Mouse (Mus musculus): Measurements from ENCODE around the gene Tmtc4. TPM values are rescaled to one million over a fixed set of nuclear protein-coding genes. Genes with fewer than 3 reads are reported as not detected.

The Tmtc4 gene
- polyA plus RNA-seq, 1 experiment: 5.4 TPM

GRCm38 (mm10) chr14:122913657-122914056 lies 70.2 kb downstream of the Tmtc4 start, which contains the start of gene Ggact:
Gene Ggact, minus strand, starts transcription at chr14:122913757.
- Histone ChIP-seq H3K4me1 (ENCODE audit: control insufficient read depth, insufficient read depth, insufficient read length, low read length) (peaks cover 10% of the 10 kb centered on the region; the same call in 1 of the 2 replicates), H3K27me3 (ENCODE audit: control insufficient read depth, insufficient read depth, low read length) (no peaks in the 10 kb centered on the region), H3K36me3 (ENCODE audit: control insufficient read depth, insufficient read depth, low read length) (no peaks in the 10 kb centered on the region), H3K27ac (ENCODE audit: insufficient read depth, low read depth, low read length) (peak within 1 kb of the TSS; percentile 89), H3K4me3 (ENCODE audit: low read depth, low read length) (peak within 1 kb of the TSS; percentile 95)
- 72% methylated on average over 6 of the region's 6 CpGs for WGBS
- TF ChIP-seq CTCF (IDR thresholded peaks at IDR 0.05; ENCODE audit: extremely low read depth, insufficient read length, insufficient replicate concordance, low read depth, low read length): no peak
- no peak for TF ChIP-seq POLR2A (IDR thresholded peaks at IDR 0.05; ENCODE audit: low read depth, low read length)

- WGBS: under 1% methylated on average over 55 of the region's 58 CpGs
- no peaks in the 10 kb centered on the region for H3K27me3 ChIP-seq (ENCODE audit: control insufficient read depth, insufficient read depth, low read length)
- no peaks in the 10 kb centered on the region for H3K36me3 ChIP-seq (ENCODE audit: control insufficient read depth, insufficient read depth, low read length)
- TF ChIP-seq POLR2A (IDR thresholded peaks at IDR 0.05; ENCODE audit: low read depth, low read length): peak; percentile 22; the same call in 1 of the 2 replicates
- no peak for TF ChIP-seq CTCF (IDR thresholded peaks at IDR 0.05; ENCODE audit: extremely low read depth, insufficient read length, insufficient replicate concordance, low read depth, low read length)
- H3K4me3 ChIP-seq (ENCODE audit: low read depth, low read length): peak overlapping the region; percentile 95
- peaks cover 16% of the 10 kb centered on the region; the same call in 1 of the 2 replicates for H3K4me1 ChIP-seq (ENCODE audit: control insufficient read depth, insufficient read depth, insufficient read length, low read length)
- H3K27ac ChIP-seq (ENCODE audit: insufficient read depth, low read depth, low read length): peak overlapping the region; percentile 89
Measured at GRCm38 (mm10) chr14:122912812-122913498, 70.9 kb downstream of the Tmtc4 start.

- TF ChIP-seq POLR2A (IDR thresholded peaks at IDR 0.05; ENCODE audit: low read depth, low read length) (no peak), CTCF (IDR thresholded peaks at IDR 0.05; ENCODE audit: extremely low read depth, insufficient read length, insufficient replicate concordance, low read depth, low read length) (no peak)
- no peaks in the 10 kb centered on the region for H3K27me3 ChIP-seq (ENCODE audit: control insufficient read depth, insufficient read depth, low read length)
- no peak overlapping the region; the same call in 1 of the 2 replicates for H3K4me3 ChIP-seq (ENCODE audit: low read depth, low read length)
- peaks cover 16% of the 10 kb centered on the region; the same call in 1 of the 2 replicates for H3K4me1 ChIP-seq (ENCODE audit: control insufficient read depth, insufficient read depth, insufficient read length, low read length)
- 22% methylated on average over 1 of the region's 1 CpGs for WGBS
- peak overlapping the region; percentile 89 for H3K27ac ChIP-seq (ENCODE audit: insufficient read depth, low read depth, low read length)
- H3K36me3 ChIP-seq (ENCODE audit: control insufficient read depth, insufficient read depth, low read length): no peaks in the 10 kb centered on the region
Measured at GRCm38 (mm10) chr14:122912137-122912536, 71.7 kb downstream of the Tmtc4 start.

GRCm38 (mm10) chr14:122911265-122911664 lies 72.6 kb downstream of the Tmtc4 start:
- Histone ChIP-seq H3K4me3 (ENCODE audit: low read depth, low read length) (no peak overlapping the region), H3K27ac (ENCODE audit: insufficient read depth, low read depth, low read length) (peak overlapping the region; percentile 89), H3K27me3 (ENCODE audit: control insufficient read depth, insufficient read depth, low read length) (no peaks in the 10 kb centered on the region), H3K4me1 (ENCODE audit: control insufficient read depth, insufficient read depth, insufficient read length, low read length) (peaks cover 15% of the 10 kb centered on the region; the same call in 1 of the 2 replicates), H3K36me3 (ENCODE audit: control insufficient read depth, insufficient read depth, low read length) (no peaks in the 10 kb centered on the region)
- TF ChIP-seq CTCF (IDR thresholded peaks at IDR 0.05; ENCODE audit: extremely low read depth, insufficient read length, insufficient replicate concordance, low read depth, low read length): no peak

- Histone ChIP-seq H3K4me1 (ENCODE audit: control insufficient read depth, insufficient read depth, insufficient read length, low read length) (peaks cover 22% of the 10 kb centered on the region; the same call in 1 of the 2 replicates), H3K4me3 (ENCODE audit: low read depth, low read length) (no peak overlapping the region), H3K27me3 (ENCODE audit: control insufficient read depth, insufficient read depth, low read length) (no peaks in the 10 kb centered on the region), H3K36me3 (ENCODE audit: control insufficient read depth, insufficient read depth, low read length) (0 out of 2 replicates have a peak, but pooled peaks cover 2% of the 10 kb centered on the region), H3K27ac (ENCODE audit: insufficient read depth, low read depth, low read length) (peak overlapping the region; percentile 98)
- WGBS: 26% methylated on average over 5 of the region's 5 CpGs
- TF ChIP-seq POLR2A (IDR thresholded peaks at IDR 0.05; ENCODE audit: low read depth, low read length) (no peak), CTCF (IDR thresholded peaks at IDR 0.05; ENCODE audit: extremely low read depth, insufficient read length, insufficient replicate concordance, low read depth, low read length) (no peak)
Measured at GRCm38 (mm10) chr14:122909368-122910091, 74.3 kb downstream of the Tmtc4 start.

- H3K36me3 ChIP-seq (ENCODE audit: control insufficient read depth, insufficient read depth, low read length): peaks cover 3% of the 10 kb centered on the region; the same call in 1 of the 2 replicates
- peaks cover 24% of the 10 kb centered on the region for H3K4me1 ChIP-seq (ENCODE audit: control insufficient read depth, insufficient read depth, insufficient read length, low read length)
- no peaks in the 10 kb centered on the region for H3K27me3 ChIP-seq (ENCODE audit: control insufficient read depth, insufficient read depth, low read length)
- no peak for TF ChIP-seq CTCF (IDR thresholded peaks at IDR 0.05; ENCODE audit: extremely low read depth, insufficient read length, insufficient replicate concordance, low read depth, low read length)
- no peak for TF ChIP-seq POLR2A (IDR thresholded peaks at IDR 0.05; ENCODE audit: low read depth, low read length)
- no peak overlapping the region for H3K4me3 ChIP-seq (ENCODE audit: low read depth, low read length)
- H3K27ac ChIP-seq (ENCODE audit: insufficient read depth, low read depth, low read length): peak overlapping the region; percentile 68; the same call in 1 of the 2 replicates
- WGBS: 58% methylated on average over 4 of the region's 4 CpGs
Measured at GRCm38 (mm10) chr14:122908075-122908474, 75.8 kb downstream of the Tmtc4 start.

GRCm38 (mm10) chr14:122905007-122905406 lies 78.8 kb downstream of the Tmtc4 start:
- Histone ChIP-seq H3K4me1 (ENCODE audit: control insufficient read depth, insufficient read depth, insufficient read length, low read length) (peaks cover 34% of the 10 kb centered on the region), H3K36me3 (ENCODE audit: control insufficient read depth, insufficient read depth, low read length) (peaks cover 4% of the 10 kb centered on the region; the same call in 1 of the 2 replicates), H3K27me3 (ENCODE audit: control insufficient read depth, insufficient read depth, low read length) (no peaks in the 10 kb centered on the region), H3K4me3 (ENCODE audit: low read depth, low read length) (no peak overlapping the region), H3K27ac (ENCODE audit: insufficient read depth, low read depth, low read length) (peak overlapping the region; percentile 75)
- TF ChIP-seq CTCF (IDR thresholded peaks at IDR 0.05; ENCODE audit: extremely low read depth, insufficient read length, insufficient replicate concordance, low read depth, low read length) (no peak), POLR2A (IDR thresholded peaks at IDR 0.05; ENCODE audit: low read depth, low read length) (no peak)
- 34% methylated on average over 1 of the region's 1 CpGs for WGBS
